Mouse (Mus musculus) adrenal gland, postnatal 10 days (tissue): ENCODE data around the gene Eya3. TPM values are rescaled to one million over a fixed set of nuclear protein-coding genes. Genes with fewer than 3 reads are reported as not detected.
A peak's percentile ranks its signal among the peaks of the same experiment; 100 is the strongest.
"Not testable (repeated sequence)": the region's sequence is repeated elsewhere in the genome, so short reads cannot be mapped to it uniquely, and the experiment has no call there.

ENCODE experiments used
- DNase-seq: peaks from one replicate; pipeline ENCODE4 v3.0.0; 2021; ENCODE audit warnings: mixed read lengths
- total RNA-seq, 2 experiments: library from RNA; stranded (reverse); gene quantifications; 2 replicates each; pipeline ENCODE4 v1.2.3; 2021

The Eya3 gene
- total RNA-seq, 2 experiments from 2014 or later: 22.5 to 24.9 TPM

GRCm38 (mm10) chr4:132647439-132647838 lies 8.7 kb downstream of the Eya3 start:
- no peak for DNase-seq

DNA sequence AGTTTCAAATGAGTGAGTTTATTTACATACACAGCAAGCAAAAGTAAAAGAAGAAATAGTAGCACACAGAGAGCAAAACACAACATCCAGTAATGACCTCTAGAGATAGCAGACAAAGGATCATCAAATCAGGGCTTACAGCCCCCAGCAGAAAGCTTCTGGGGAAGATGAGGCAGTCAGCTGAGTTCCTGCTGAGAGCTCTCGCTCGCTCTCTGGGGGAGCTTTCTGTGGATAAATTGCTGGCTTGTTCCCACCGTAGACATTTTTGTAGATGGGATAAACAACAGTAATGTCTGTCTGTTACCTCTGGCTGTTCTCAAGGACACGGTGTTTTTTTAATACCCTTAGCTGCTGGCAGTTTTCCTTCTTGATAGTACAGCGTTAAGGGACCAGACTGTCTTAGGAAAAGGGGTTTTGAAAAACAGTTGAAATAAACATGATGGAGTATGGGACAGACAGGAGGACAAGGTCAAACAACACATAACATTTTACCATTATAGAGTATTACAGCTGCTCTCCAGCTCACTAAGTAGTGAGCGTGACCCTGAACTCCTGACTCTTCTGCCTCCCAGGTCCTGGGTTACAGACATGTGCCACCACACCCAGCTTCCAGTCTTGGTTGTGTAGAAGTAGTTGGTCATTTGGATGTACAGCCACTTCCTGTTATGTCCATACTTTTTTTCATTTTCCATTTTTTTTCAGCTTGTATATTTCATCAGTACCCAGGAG lies 10.6 kb downstream of the Eya3 start:
- DNase-seq: no peak

GRCm38 (mm10) chr4:132652842-132653241 lies 14.1 kb downstream of the Eya3 start:
- DNase-seq: peak; percentile 70

- DNase-seq: no peak
These were observed 15.0 kb downstream of the Eya3 start for GRCm38 (mm10) chr4:132653799-132654198.

DNA sequence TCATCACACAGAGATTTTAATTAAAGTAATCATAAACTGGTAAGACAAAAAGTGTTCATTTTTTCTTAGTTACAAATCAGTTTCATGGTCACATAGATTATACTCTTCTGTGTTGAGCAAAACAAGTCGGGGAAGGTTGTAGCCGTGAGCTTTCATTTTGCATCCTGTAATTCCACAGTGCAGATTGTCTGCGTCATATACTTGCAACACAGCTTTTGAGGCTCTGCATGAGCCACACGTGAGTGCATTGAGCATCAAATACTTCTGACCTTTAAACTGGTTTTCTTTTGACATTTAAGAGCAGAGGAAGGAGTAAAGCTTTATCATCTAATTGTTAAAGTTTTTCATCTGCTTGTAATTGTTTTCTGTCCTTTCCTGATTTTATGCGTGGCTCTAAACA lies 16.5 kb downstream of the Eya3 start:
- DNase-seq: no peak

DNA sequence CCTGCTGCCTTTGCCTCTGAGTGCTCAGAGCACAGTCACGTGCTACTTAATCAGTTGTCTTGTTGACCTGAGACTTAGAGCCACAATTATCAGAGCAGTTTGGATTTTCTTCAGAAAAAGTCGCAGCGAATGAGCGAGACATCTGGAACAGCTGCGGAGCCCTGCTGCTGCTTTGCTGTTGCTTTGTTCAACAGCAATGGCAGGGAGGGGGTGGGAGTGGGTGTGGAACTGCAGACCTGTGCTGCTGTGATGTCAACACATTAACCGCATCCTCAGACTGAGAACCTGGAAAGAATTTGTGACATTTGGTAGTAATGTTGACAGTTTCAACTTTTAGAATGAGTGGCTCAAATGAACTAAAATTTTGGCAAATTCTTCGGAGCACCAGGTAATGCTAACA lies 20.3 kb downstream of the Eya3 start:
- no peak for DNase-seq

- DNase-seq: no peak
These were observed 33.9 kb downstream of the Eya3 start for GRCm38 (mm10) chr4:132672697-132673096.

GRCm38 (mm10) chr4:132676771-132677539 lies 38.2 kb downstream of the Eya3 start:
- DNase-seq: peak; percentile 57

DNA sequence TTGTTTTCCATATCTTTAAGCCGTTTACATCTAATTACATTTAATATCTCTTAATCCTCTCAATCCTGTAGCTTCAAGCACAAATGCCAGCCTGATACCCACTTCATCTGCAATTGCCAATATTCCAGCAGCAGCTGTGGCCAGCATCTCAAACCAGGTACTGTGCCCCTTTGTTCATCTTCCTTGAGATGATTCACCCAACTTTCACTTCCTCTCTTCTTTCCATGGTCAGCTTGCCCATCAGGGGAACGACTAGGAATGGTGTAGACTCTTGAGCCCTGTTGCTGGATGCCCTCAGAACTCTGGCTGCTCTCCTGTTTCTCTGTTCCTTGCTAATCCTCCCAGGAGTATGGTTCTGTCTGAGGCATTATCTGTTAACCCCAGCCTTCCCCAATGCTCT lies 50.8 kb downstream of the Eya3 start:
- no peak for DNase-seq

DNA sequence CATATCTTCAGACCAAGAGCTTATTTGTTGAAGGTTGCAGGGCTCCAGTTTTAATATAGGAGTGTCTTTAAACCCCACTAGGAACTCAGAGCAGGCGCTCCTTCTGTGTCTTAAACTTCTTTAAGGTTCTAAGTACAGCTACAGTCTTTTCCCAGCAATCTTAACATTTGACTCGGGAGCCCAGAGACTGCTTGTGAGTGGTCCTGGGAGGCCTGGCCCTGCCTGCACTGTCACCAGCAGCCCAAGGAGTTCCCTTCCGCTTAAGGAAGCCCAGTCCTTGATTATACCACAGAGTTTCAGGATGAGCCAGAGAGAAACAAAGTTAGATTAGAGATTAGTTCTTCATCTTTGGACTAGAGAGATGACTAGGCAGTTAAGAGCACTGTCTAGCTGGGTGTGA lies 54.6 kb downstream of the Eya3 start:
- DNase-seq: no peak

GRCm38 (mm10) chr4:132702076-132702475 lies 63.3 kb downstream of the Eya3 start:
- DNase-seq: no peak

GRCm38 (mm10) chr4:132706885-132707284 lies 68.1 kb downstream of the Eya3 start:
- DNase-seq: no peak

- DNase-seq: no peak
These were observed 74.4 kb downstream of the Eya3 start for GRCm38 (mm10) chr4:132713181-132713580.

- no peak for DNase-seq
These were observed 79.5 kb downstream of the Eya3 start for GRCm38 (mm10) chr4:132718251-132718650.

- DNase-seq: no peak
These were observed 89.4 kb downstream of the Eya3 start for GRCm38 (mm10) chr4:132728233-132728632.

DNA sequence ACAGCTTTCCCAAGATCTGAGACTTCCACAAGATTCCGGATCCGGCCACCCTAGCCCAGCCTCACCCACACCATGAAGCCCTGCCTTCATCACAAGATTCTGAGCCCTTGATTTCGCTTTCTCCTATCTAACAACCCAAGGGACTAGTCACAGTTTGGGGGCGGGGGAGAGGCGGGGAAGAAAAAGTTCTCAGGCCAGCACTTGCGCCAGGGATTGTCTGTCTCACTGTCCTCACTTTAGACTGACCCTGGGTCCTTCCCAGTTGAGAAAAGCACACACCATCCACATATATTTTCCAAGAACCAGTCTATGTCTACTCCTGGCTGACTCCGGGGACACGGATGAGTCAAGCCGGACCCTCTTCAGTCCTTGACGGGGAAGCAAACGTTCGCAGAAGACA lies 92.8 kb downstream of the Eya3 start:
- peak; percentile 21 for DNase-seq

GRCm38 (mm10) chr4:132732148-132732684 lies 93.4 kb downstream of the Eya3 start, which contains the start of gene Xkr8:
Gene Xkr8 (minus strand): TSS chr4:132732546.
- peak; percentile 98 for DNase-seq

DNA sequence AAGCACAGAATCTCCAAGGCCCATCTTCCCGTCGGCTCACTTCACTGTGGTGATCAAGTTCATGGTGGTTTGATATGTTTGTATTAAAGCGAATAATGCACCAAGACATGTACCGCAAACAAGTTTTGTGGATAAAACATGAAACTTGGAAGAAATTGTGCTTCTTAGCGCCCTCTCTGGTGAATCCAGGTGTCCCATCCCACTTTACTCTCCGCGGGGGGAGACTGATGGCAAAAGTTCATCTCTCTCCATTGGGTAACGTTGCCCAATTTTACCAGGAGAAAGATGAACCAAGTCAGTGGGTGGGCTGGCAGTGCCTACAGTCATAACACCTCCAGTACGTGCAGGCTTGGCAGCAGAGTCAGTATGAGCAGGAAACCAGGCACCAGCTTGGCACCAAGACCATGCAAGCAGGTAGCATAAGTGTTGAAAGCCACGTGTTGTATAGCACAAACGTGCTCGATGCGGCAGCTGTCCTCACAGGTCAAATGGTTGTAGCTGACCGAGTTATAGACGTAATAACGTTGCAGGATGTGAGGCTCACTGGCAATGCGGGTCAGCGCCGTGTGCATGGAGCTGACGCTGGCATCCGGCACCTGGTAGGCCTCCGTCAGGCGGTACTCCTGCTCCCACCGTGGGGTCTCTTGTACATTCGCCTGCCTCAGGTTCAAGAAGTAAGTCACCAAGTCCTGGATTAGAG lies 94.4 kb downstream of the Eya3 start:
- DNase-seq: no peak

DNA sequence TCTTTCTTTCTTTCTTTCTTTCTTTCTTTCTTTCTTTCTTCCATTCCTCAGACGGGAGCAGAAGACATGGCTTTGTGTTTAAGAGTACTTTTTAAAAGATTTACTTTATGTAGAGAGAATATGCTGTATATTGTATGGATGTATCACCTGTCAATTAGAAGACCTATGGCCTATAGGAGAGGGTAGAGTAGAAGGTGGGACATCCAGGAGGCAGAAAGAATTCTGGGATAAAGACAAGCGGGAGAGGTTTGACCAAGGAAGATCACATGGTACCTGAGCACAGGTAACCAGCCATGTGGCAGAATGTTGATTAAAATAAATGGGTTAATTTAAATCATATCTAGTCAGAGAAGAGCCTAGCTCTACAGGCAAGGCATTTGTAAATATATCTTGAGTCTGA lies 96.0 kb downstream of the Eya3 start:
- no peak for DNase-seq

- DNase-seq: no peak
These were observed 96.6 kb downstream of the Eya3 start for GRCm38 (mm10) chr4:132735389-132735788.

GRCm38 (mm10) chr4:132735894-132736293 lies 97.1 kb downstream of the Eya3 start:
- DNase-seq: no peak

DNA sequence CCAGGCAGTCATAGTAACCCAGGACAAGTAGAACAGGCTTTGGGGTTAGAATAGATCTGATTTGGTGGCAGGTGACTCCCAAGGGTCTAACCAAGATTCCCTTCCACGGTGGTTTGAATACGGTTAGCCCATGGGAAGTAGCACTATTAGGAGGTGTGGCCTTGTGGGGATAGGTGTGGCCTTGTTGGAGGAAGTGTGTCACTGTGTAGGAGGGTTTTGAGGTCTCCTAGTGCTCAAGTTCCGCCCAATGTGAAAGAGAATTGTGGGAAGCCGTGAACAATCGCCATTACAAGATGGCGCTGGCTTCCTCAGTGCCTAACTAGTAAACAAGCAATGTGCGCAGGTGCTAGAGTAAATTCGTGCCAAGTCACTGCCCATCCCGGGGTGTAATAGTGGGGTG lies 98.4 kb downstream of the Eya3 start:
- not testable (repeated sequence) for DNase-seq

DNA sequence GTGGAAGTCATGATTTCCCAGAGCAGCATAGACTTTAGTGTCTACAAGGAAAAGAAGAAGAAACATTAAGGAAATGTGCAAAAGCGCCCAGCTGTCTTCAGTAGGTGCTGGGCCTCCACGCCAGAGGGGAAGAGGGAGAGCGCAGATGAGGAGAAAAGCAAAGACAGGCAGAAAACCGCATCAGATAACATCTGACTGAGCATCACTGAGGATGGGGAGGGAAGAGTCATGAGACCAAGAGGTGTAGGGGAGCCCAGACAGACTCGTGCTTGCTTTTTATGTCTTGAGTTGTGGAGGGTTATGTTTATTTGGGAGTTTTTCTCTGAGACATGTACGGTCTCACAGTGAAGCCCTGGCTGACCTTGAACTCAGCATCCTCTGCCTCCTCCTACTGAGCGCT lies 102.7 kb downstream of the Eya3 start:
- DNase-seq: no peak
